Mouse (Mus musculus) right cerebral cortex, adult 2 months (tissue): ENCODE results near the gene Ttll8.
A peak's percentile ranks its signal among the peaks of the same experiment; 100 is the strongest.

ENCODE experiments used
- DNase-seq, 2 experiments: peaks; one replicate each; pipeline ENCODE4 v3.0.0; 2021 to 2022; ENCODE audit warnings: low spot score in 2 of 2

Ttll8 gene

DNA sequence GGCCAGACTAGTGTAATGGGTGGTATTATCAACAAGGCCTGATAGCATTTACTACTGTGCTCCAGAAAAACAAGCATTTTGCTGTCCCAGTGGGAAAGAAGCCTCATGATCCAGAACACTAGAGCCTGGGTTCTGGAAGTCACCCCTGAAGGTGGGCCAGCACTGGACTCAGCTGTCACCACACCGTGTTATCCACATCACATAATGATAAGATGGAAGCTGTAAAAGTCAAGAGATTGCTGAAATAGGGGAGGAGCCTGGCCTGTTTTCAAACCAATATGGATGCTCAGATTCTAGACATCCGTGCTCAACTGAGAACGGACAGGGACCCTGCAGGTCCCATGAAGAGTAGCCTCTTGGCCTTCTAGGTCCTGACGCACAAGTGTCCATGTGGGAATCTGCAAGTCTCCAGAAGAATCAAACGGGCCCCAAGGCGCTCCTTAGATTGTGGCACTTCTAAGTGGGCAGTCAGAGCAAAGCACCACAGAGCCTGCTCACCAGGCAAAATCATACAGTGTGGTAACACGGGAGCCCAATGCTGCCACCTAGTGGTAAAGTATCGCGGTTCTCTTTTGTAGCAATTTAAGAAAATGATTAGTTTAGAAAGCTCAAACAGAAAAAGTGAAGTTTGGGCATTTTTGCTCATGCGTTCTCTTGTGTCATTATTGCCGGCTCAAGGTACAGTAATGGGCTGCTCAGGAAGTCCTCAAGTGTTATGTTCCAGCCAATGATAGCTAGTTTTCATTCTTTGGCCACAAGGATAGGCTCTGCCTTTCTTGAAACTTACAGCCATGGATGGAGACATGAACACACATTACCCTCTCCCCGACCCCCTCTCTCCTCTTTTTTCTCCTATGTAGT, 32.9 kb downstream of the Ttll8 start:
- peak; percentile 86 for DNase-seq

GRCm38 (mm10) chr15:88920065-88920464, 34.2 kb downstream of the Ttll8 start:
- DNase-seq: no peak

- no peak for DNase-seq
Observed at GRCm38 (mm10) chr15:88919328-88919727, 34.9 kb downstream of the Ttll8 start.

GRCm38 (mm10) chr15:88917126-88917525, 37.1 kb downstream of the Ttll8 start:
- no peak for DNase-seq

GRCm38 (mm10) chr15:88916366-88916765, 37.9 kb downstream of the Ttll8 start:
- no peak for DNase-seq

GRCm38 (mm10) chr15:88915046-88915445, 39.2 kb downstream of the Ttll8 start:
- DNase-seq: no peak

DNA sequence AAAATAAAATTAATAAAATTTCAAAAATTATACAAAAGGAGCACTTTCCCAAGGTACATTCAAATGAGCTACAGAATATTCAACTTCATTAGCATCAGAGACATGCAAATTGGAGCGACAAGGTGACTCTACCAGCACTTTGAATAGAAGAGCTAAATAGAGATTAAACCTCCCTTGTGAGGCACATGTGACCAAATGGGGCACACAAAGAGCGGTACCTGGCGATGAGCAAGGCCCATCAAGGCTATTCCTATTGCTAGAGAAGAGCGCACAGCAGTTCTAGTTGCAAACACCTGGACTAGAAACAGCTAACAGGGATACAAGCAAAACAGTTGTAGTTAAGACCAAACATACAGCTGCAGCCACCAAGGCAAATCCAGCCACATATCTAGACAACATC, 47.9 kb downstream of the Ttll8 start:
- DNase-seq: no peak

DNA sequence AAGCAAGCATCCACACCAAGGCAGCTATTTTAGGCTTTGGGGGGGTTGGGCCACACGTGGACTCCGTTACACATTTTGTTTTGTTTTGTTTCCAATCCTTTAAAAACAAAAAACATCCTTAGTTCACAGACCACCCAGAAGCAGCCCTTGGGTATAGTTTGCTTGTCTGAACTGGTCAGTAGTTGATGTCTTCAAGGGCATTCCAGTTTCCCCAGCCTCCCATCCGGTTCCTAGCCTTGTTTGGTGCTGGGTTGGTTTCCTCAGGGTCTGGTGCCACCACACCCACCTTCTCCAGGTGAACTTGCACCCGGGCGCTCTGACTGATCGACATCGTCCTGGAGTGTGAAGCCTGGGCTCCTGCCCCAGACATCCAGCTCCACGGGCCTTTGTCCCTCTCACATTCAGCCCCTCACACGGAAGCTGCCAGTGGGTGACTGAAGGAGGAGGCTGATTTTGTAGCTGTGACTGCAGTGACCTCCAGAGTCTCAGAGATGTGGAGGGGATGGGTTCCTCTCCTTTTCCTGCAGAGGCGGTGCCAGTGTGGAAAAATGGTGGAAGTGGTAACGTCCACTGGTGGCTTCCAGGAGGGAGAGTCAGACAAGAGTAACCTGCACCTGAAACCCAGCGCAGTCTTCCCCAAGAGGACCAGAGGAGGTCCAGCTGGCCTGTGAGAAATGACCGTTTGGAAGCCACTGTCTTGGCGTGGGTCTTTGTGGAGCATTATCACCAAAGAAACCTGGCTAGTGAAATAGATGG, 50.0 kb downstream of the Ttll8 start:
- DNase-seq: no peak

DNA sequence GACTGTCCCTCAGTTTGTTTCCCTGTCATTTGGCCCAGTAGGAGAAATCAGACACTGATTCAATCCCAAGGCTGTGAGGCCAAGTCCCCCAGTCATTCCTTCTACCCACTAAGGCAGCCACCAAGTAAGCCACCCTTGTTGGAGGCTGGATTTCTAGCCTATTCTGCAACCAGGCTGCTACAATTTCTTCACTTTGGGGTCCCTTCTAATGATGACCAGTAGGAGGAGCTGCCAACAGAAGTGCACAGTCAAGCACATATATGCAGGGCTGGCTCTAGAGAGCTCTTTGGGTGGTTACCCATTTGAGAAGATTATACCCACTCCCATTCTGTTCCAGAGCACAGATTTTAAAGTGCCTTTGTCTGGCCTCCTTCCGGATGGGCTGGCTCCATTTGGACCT, 51.1 kb downstream of the Ttll8 start:
- no peak for DNase-seq

DNA sequence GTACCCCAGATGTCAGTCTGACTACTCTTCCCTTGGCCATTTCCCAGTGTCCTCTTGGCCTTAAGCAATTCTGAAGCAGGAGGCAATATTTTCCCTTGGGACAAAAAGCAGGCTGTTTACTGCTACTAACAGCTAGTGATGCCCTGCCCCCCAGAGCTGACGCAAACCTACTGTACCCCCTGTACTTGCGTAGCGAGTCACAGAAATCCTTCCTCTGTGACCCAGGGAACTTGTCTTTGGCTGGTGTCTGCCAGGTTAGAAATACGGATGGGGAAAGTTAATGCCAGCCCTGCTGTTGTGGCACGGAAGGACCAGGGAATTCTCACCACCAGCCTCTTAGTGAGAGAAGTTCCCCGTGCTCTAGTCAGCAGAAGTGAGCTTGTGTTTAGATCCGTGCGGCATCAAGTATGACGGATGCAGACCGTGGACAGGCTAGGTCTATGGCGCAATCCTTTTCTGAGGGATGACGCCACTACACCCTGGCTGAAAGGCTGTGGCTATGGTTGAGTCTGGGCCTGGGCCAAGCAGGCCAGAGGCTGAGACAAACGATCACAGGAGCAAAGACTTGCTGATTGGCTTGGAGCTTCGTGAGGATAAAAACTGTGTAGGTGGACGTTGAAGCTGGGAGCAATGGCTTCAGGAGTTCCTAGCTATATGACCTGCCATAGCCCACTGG, 51.9 kb downstream of the Ttll8 start:
- DNase-seq: no peak

DNA sequence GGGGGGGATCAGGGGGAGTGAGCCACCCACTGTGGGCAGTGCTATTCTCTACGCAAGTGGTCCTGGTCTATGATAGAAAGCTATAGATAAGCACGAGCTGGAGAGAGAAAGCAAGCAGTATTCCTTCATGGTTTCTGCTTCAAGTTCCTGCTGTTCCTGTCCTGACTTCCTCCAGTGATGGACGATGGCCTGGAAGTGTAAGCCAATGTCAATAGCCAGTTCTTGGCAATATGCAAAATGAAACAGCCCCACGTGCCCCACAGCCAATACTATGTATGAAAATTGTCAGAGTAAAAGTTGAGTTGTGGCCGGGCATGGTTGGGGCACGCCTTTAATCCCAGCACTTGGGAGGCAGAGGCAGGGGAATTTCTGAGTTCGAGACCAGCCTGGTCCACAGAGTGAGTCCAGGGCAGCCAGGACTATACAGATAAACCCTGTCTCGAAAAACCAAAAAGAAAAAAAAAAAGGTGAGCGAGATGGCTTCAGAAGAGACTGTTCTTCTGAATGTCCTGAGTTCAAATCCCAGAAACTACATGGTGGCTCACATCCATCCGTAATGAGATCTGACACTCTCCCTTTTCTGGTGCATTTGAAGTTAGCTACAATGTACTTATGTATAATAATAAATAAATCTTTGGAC, 57.8 kb downstream of the Ttll8 start:
- no peak for DNase-seq

DNA sequence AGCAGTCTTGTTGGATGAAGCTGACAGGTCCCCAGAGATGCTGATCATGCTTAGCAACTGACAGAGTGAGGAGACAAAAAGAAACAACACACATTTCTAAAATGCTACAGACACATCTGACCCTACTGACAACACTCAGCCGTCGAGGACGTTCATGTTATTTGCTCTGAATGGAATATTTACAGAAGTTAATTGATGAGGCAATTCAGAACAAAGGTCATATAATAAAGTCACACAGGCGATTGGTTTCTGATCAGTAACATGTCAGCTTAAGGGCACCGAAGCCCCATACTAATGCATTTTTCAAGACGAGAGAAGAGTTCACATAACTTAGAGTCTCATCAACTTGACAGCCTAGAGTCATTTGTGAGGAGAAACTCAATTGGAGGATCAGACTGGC, 58.3 kb downstream of the Ttll8 start:
- DNase-seq: no peak

DNA sequence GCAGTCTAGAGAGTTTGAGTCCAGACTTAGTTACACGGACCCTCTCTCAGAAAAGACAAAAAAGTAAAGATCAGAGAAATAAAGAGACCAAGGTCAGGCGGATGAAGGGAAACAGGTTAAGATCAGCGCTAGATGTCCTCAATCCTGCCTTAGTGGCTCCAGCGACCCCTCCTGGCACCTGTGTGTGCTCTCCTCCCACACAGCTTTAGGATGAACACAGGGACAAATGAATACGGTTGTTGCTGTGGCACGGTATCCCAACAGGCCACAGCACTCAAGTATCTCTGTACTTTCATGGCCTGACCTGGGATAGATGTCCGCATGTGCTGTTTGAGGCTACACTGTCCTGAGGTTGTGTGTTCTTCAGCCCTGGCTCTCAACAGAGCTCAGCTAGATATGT, 59.1 kb downstream of the Ttll8 start:
- no peak for DNase-seq

DNA sequence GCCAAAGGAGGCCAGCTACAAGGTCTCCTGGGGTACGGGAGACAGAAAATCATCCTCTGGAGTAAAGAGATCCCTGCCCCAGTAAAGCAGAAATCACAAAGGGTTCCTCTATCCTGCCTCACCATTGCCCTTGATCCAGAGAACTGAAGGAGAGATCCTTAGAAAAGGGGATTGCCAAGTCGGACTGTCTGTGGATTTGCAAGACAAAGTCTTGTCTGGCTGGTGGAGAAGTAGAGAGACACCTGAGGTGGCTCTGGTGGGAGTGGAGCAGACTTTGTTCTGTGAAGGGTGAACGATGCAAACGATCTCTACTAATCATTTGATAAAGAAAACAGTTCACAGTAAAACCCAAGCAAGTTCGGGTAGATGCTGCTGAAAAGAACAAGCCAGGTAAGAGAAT, 61.3 kb downstream of the Ttll8 start:
- no peak for DNase-seq

DNA sequence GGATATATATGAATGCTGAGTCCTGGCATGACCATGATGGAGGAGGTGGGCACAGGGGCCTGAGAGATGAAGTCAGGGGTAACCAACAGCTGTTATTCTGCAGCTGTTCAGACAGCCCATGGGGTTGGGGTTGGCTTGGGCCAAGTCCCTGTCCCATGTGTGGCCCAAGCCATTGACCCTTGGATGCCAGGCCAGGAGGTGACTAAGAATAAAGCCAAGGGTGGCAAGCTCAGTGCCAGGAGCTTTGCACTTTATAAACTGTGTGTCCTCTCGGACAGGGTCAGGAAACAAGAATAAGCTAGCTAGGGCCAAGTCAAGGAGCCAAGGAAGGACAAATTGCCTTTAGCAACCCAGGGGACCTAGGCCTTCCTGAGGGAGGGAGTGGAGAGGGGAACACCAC, 62.0 kb downstream of the Ttll8 start:
- no peak for DNase-seq

DNA sequence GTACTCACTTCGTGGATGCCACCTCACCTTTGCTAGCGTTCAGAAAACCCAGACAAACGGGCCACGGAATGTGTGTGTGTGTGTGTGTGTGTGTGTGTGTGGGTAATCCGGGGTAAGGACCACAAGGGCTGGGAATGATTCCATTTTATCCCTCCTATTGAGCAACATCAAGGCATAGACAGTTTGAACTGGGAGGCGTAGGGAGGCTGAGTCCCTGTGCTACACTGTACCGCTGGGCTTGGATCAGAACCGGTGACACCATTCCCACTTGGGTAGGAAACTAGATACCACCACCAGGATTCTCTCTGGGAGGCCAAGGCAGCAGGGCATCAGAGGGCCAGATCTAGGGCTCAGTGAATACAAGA, 62.6 kb downstream of the Ttll8 start:
- DNase-seq: no peak

DNA sequence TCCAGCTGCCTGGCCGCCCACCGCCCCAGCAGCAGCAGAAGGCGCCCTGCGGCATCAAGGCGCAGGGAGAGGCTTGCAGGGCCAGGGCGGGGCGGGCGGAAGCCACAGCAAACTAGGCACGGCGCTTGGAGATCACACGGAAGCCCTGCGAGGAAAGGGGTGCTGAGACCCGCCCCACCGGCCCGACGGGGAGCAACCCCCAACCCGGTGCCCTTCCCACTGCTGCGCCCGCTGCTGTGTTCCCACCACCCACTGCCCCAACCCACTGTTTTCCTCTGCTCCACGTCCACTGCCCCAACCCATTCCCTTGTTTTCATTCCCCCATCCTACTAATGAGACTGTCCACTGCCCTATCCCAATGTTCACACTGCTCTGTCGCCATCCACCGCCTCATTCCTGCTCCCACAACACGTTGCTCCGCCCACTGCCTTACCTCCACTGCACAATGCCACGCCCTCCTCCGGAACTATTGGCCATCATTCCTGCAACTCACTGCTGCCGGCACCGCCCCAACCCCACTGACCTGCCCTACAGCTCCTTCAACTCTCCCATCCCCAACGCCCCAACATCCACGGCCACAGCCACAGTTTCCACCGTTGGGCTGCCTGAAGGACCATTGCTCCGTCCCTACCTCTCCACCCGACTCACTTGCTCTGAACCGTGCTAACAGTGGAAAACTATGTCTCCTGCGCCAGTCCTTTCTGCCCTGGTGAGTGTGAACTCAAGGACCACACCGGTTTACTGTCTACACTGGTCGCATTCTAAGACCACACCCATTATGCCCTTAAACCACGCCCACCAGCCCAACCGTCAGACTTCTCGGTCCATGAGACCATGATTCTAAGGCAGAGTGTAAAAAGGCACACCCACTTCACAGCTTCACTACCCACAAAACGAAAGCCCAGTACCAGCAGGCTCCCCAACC, 63.2 kb downstream of the Ttll8 start:
- peak; percentile 64 to 75 for DNase-seq

DNA sequence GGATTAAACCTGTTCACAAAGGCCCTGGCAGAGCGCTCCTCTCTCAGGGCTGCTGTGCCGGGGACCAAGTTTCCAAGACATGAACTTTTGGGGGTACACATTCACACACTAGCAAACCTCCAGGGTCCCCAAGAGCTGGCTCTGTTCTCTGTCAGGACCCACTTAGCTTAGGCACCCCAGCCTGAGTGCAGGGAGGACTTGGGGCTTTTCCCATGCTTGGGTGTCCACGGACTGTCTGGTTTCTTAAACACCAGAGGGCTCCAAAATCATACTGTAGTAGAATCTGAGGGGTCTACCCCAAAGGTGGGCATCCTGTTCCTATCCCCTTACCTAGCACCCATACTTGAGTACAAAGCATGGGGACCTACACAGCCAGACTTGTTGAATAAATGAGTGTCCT, 64.2 kb downstream of the Ttll8 start:
- DNase-seq: no peak

GRCm38 (mm10) chr15:88889032-88889431, 65.2 kb downstream of the Ttll8 start:
- no peak for DNase-seq

- no peak for DNase-seq
Observed at GRCm38 (mm10) chr15:88885376-88885775, 68.8 kb downstream of the Ttll8 start.

DNA sequence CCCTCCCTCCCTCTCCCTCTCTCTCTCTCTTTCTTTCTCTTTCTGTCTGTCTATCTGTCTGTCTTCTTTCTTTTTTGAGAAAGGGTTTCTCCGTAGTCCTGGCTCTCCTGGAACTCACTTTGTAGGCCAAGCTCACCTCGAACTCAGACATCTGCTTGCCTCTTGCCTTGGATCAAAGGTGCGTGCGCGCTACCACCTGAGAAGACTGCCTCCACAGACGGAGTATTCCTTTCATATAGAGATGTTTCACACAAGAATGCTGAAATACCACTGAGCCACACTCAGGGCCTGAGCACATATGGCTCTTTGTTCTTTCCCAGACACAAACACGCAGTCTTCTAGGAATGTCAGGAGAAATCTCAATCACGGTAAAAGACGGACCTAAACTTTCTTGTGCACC, 70.9 kb downstream of the Ttll8 start:
- no peak for DNase-seq
